Mouse (Mus musculus) NIH3T3 (cell line): ENCODE data around the gene Myadml2.
A peak's percentile ranks its signal among the peaks of the same experiment; 100 is the strongest.

Experiments used
- DNase-seq: peaks from one replicate; pipeline ENCODE4 v3.0.0-alpha.2; 2012; ENCODE audit warnings: low read depth

Gene Myadml2

GRCm38 (mm10) chr11:120629911-120630310, 18.0 kb downstream of the Myadml2 start:
- DNase-seq, result peak; percentile 77

- DNase-seq, result no peak
Observed at GRCm38 (mm10) chr11:120629341-120629730, 18.6 kb downstream of the Myadml2 start.

GRCm38 (mm10) chr11:120628601-120629340, 19.2 kb downstream of the Myadml2 start:
- no peak for DNase-seq

GRCm38 (mm10) chr11:120627468-120628300, 20.3 kb downstream of the Myadml2 start:
- DNase-seq, result no peak

- DNase-seq, result no peak
Observed at GRCm38 (mm10) chr11:120626785-120627467, 21.0 kb downstream of the Myadml2 start.

- no peak for DNase-seq
Observed at GRCm38 (mm10) chr11:120625152-120625775, 22.7 kb downstream of the Myadml2 start, which contains the start of gene Sirt7. TSS of gene Sirt7 (minus strand) at chr11:120625240.

GRCm38 (mm10) chr11:120624680-120625111, 23.3 kb downstream of the Myadml2 start:
- peak; percentile 90 for DNase-seq

GRCm38 (mm10) chr11:120623961-120624679, 23.8 kb downstream of the Myadml2 start:
- DNase-seq, result peak; percentile 85

- DNase-seq, result no peak
Observed at GRCm38 (mm10) chr11:120622805-120623204, 25.2 kb downstream of the Myadml2 start.

- DNase-seq, result no peak
Observed at GRCm38 (mm10) chr11:120620195-120620594, 27.8 kb downstream of the Myadml2 start.

GRCm38 (mm10) chr11:120618619-120619535, 29.1 kb downstream of the Myadml2 start:
- DNase-seq, result no peak

- DNase-seq, result peak; percentile 78
Observed at GRCm38 (mm10) chr11:120617519-120618112, 30.3 kb downstream of the Myadml2 start, which contains the start of gene Pcyt2. TSS of gene Pcyt2 (minus strand) at chr11:120617936.

GRCm38 (mm10) chr11:120616617-120617294, 31.2 kb downstream of the Myadml2 start:
- no peak for DNase-seq

GRCm38 (mm10) chr11:120615606-120616203, 32.3 kb downstream of the Myadml2 start:
- no peak for DNase-seq

GRCm38 (mm10) chr11:120615167-120615566, 32.8 kb downstream of the Myadml2 start:
- DNase-seq, result no peak

- DNase-seq, result no peak
Observed at GRCm38 (mm10) chr11:120613976-120614375, 34.0 kb downstream of the Myadml2 start.

GRCm38 (mm10) chr11:120613481-120613972, 34.4 kb downstream of the Myadml2 start:
- DNase-seq, result no peak

GRCm38 (mm10) chr11:120612763-120613162, 35.2 kb downstream of the Myadml2 start:
- DNase-seq, result peak; percentile 85
